Mouse (Mus musculus): ENCODE measurements around the gene Gm10577. TPM values are rescaled to one million over a fixed set of nuclear protein-coding genes. Genes with fewer than 3 reads are reported as not detected.

The Gm10577 gene
- not detected in 2 replicates for polyA plus RNA-seq (2014; fragmentation: Nextera tagmentation; extraction: Ambion mirVana)

DNA sequence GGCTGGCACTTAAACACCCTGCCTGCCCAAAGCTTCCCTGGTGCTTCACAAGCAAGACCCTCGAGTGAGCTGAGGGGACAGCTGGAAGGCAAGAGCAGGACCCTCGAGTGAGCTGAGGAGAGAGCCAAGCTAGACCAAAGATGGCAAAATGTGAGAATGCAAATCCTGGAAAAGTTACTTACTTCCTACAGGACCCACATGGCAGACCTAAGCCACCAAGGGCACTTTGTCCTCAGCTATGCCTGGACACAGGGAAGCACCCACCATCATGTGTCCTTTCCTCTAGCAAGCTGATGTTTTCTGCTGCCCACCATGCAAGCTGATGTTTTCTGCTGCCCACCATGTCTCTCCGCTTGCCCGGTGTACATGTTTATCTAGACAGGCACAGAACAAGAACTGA, at the start of gene Gm10577:
Gene Gm10577 (minus strand): TSS at position 101 of the 400 bp plus-strand sequence.
- H3K4me2 ChIP-seq (replicated peaks; ENCODE audit: low read depth, low read length), result no peak within 1 kb of the TSS
- no peak within 1 kb of the TSS for H3K27ac ChIP-seq (ENCODE audit: low read depth, low read length)
- H3K9me3 ChIP-seq (ENCODE audit: control insufficient read depth, low read length), result peaks cover 8% of the 10 kb centered on the region
- no peaks in the 10 kb centered on the region for H3K27me3 ChIP-seq (ENCODE audit: control insufficient read depth, insufficient read depth, low read length)
- H3K4me1 ChIP-seq (ENCODE audit: control insufficient read depth, insufficient read depth, low read length), result no peaks in the 10 kb centered on the region
- WGBS, result 78% methylated on average over 4 of the region's 4 CpGs
- ATAC-seq (ENCODE audit: low FRiP score, low TSS enrichment), result no peak
- H3K9ac ChIP-seq (ENCODE audit: low read depth, low read length), result no peak within 1 kb of the TSS
- H3K36me3 ChIP-seq (ENCODE audit: control insufficient read depth, insufficient read depth, low read length), result no peaks in the 10 kb centered on the region
- no peak within 1 kb of the TSS for H3K4me3 ChIP-seq (ENCODE audit: low read length)

DNA sequence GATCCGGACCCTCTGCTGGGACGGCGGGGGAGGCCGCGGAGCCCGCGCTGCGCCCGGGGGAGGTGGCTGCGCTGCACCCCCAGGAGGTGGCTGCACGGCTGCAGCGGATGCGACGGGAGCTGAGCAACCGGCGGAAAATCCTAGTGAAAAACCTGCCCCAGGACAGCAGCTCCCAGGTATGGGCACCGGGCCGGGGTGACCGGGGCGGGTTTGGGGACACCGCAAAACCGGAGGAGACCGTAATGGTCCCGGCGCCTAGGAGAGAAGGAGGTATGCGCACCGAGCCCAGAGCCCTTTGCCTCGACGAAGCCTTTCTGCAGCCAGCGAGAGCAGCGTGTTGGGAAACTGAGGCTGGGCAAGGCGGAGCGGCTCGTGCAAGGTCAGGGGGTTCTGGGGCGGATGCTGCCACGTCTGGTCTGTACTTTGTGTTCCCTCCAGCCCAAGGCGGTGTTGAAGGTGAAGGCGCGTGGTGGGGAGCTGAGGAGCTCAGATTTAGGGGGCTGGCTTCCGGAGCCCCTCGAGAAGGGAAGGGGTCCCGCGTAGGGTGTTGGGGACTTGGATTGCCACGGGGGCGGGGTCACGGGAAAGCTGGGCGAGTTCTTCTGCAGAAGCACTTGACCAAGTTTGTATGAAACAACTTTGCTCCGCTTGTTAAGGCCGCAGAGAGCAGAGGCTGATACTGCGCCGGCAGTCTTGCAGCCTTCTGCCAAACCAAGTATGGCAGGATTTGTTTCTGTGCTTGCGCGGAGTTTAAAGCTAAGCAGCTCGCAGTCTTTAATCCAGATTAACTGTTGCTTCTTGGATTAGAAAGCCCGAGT, 48.9 kb upstream of the Gm10577 start:
- H3K36me3 ChIP-seq (ENCODE audit: control insufficient read depth, insufficient read depth, low read length), result no peaks in the 10 kb centered on the region

DNA sequence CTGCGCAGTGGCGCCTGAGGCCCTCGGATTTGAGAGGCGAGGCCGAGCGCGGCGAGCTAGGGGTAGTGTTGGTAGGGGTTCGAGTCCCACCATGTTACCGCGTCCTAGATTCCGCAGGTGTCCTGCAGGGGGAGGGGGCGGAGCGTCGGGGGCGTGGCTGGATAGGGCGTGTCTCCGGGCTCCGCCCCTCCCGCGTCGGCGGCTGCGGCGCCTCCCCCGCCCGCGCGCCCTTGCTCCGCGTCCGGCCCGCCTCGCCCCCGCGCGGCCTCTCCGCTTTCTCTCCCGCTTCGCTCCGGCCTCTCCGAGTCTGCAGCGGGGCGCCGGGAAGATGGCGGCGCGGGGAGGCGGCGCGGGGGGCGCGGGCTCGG, 48.3 kb upstream of the Gm10577 start, which contains the start of gene Raver2:
Gene Raver2 (plus strand): TSS at position 198 of the 368 bp plus-strand sequence.
- ATAC-seq (ENCODE audit: low FRiP score, low TSS enrichment), result peak; percentile 89
- H3K4me2 ChIP-seq (replicated peaks; ENCODE audit: low read depth, low read length), result peak within 1 kb of the TSS; percentile 89
- H3K4me3 ChIP-seq (ENCODE audit: low read length), result peak within 1 kb of the TSS; percentile 84
- H3K36me3 ChIP-seq (ENCODE audit: control insufficient read depth, insufficient read depth, low read length), result no peaks in the 10 kb centered on the region
- no peaks in the 10 kb centered on the region for H3K9me3 ChIP-seq (ENCODE audit: control insufficient read depth, low read length)
- H3K27ac ChIP-seq (ENCODE audit: low read depth, low read length), result peak within 1 kb of the TSS; percentile 24; the same call in 1 of the 2 replicates
- H3K4me1 ChIP-seq (ENCODE audit: control insufficient read depth, insufficient read depth, low read length), result no peaks in the 10 kb centered on the region
- H3K27me3 ChIP-seq (ENCODE audit: control insufficient read depth, insufficient read depth, low read length), result no peaks in the 10 kb centered on the region
- H3K9ac ChIP-seq (ENCODE audit: low read depth, low read length), result peak within 1 kb of the TSS; percentile 85
- 2% methylated on average over 36 of the region's 54 CpGs for WGBS

More for the DNA sequence above, 48.9 kb upstream of the Gm10577 start:
- H3K4me1 ChIP-seq (ENCODE audit: control insufficient read depth, insufficient read depth, low read length), result no peaks in the 10 kb centered on the region
- peak overlapping the region; percentile 24; the same call in 1 of the 2 replicates for H3K27ac ChIP-seq (ENCODE audit: low read depth, low read length)
- WGBS, result 2% methylated on average over 45 of the region's 55 CpGs
- peak; percentile 77 for ATAC-seq (ENCODE audit: low FRiP score, low TSS enrichment)
- H3K9me3 ChIP-seq (ENCODE audit: control insufficient read depth, low read length), result no peaks in the 10 kb centered on the region
- H3K4me3 ChIP-seq (ENCODE audit: low read length), result peak overlapping the region; percentile 84
- no peaks in the 10 kb centered on the region for H3K27me3 ChIP-seq (ENCODE audit: control insufficient read depth, insufficient read depth, low read length)
- peak overlapping the region; percentile 85 for H3K9ac ChIP-seq (ENCODE audit: low read depth, low read length)
- peak overlapping the region; percentile 89 for H3K4me2 ChIP-seq (replicated peaks; ENCODE audit: low read depth, low read length)

DNA sequence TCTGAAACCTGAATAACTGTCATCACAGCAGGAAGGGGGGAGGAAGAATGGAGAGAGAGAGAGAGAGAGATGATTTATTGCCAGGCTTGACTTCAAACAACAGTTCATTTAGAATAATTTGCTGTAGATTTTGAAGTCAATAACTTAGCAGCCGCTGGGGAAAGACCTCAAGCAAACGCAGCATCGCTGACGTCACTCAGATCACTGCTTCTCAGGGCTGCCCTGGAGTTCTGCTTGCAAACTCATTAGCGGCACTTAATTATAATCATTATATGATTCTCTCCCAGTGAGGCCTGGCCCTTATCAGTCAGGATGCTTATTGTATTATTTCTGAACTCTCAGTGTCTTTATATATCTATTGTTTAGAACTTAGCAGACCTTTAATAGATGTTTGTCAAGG, 45.9 kb upstream of the Gm10577 start:
- H3K9me3 ChIP-seq (ENCODE audit: control insufficient read depth, low read length), result no peaks in the 10 kb centered on the region
- 42% methylated on average over 5 of the region's 5 CpGs for WGBS
- no peaks in the 10 kb centered on the region for H3K36me3 ChIP-seq (ENCODE audit: control insufficient read depth, insufficient read depth, low read length)
- H3K4me2 ChIP-seq (replicated peaks; ENCODE audit: low read depth, low read length), result no peak overlapping the region
- H3K4me3 ChIP-seq (ENCODE audit: low read length), result no peak overlapping the region
- no peaks in the 10 kb centered on the region for H3K4me1 ChIP-seq (ENCODE audit: control insufficient read depth, insufficient read depth, low read length)
- no peak overlapping the region for H3K27ac ChIP-seq (ENCODE audit: low read depth, low read length)
- H3K27me3 ChIP-seq (ENCODE audit: control insufficient read depth, insufficient read depth, low read length), result no peaks in the 10 kb centered on the region
- H3K9ac ChIP-seq (ENCODE audit: low read depth, low read length), result no peak overlapping the region
- ATAC-seq (ENCODE audit: low FRiP score, low TSS enrichment), result no peak

DNA sequence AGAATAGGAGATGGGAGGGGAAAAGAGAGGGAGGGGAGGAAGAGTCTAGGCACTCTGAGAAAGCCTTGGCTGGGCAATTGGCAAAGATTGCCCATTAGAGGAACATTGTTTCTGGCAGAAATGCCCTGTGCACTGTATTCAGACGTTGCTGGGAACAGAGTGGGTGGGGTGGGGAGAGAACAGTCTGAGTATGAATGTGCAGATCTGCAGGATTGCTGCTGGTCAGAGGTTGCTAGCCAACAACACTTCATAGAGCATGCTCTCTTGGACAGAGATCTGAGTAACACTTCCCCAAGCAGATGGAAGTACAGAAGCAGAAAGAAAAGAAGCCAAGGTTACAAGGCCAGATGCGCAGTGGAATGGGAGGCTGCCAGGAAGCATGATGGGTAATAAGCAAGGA, 41.6 kb upstream of the Gm10577 start:
- Histone ChIP-seq H3K4me3 (ENCODE audit: low read length) (no peak overlapping the region), H3K27ac (ENCODE audit: low read depth, low read length) (no peak overlapping the region), H3K9me3 (ENCODE audit: control insufficient read depth, low read length) (no peaks in the 10 kb centered on the region), H3K4me2 (replicated peaks; ENCODE audit: low read depth, low read length) (no peak overlapping the region), H3K9ac (ENCODE audit: low read depth, low read length) (no peak overlapping the region), H3K27me3 (ENCODE audit: control insufficient read depth, insufficient read depth, low read length) (no peaks in the 10 kb centered on the region), H3K36me3 (ENCODE audit: control insufficient read depth, insufficient read depth, low read length) (no peaks in the 10 kb centered on the region), H3K4me1 (ENCODE audit: control insufficient read depth, insufficient read depth, low read length) (no peaks in the 10 kb centered on the region)
- ATAC-seq (ENCODE audit: low FRiP score, low TSS enrichment), result no peak
- WGBS, result 76% methylated on average over 2 of the region's 2 CpGs

DNA sequence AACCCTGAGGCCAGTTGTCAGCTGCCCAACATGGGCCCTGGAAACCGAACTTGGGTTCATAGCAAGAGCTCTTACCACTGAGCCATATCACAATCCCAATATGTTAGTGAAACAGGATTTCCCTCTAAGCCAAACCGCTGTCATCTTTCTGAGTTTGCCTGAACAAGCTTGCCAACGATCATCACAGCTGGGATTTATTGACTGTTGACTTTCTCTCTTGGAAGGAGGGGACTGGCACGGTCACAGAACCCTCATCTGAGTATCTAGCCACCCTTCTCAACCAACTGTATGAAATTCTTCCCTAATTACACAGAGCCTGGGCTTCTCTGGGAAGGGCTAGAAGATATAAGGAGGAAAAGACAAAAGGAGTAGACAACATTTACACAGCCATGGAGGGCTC, 26.1 kb upstream of the Gm10577 start:
- Histone ChIP-seq H3K4me2 (replicated peaks; ENCODE audit: low read depth, low read length) (no peak overlapping the region), H3K4me3 (ENCODE audit: low read length) (no peak overlapping the region), H3K9ac (ENCODE audit: low read depth, low read length) (no peak overlapping the region), H3K4me1 (ENCODE audit: control insufficient read depth, insufficient read depth, low read length) (no peaks in the 10 kb centered on the region), H3K36me3 (ENCODE audit: control insufficient read depth, insufficient read depth, low read length) (no peaks in the 10 kb centered on the region), H3K9me3 (ENCODE audit: control insufficient read depth, low read length) (no peaks in the 10 kb centered on the region), H3K27ac (ENCODE audit: low read depth, low read length) (no peak overlapping the region), H3K27me3 (ENCODE audit: control insufficient read depth, insufficient read depth, low read length) (no peaks in the 10 kb centered on the region)
- 68% methylated on average over 4 of the region's 4 CpGs for WGBS
- ATAC-seq (ENCODE audit: low FRiP score, low TSS enrichment), result no peak

DNA sequence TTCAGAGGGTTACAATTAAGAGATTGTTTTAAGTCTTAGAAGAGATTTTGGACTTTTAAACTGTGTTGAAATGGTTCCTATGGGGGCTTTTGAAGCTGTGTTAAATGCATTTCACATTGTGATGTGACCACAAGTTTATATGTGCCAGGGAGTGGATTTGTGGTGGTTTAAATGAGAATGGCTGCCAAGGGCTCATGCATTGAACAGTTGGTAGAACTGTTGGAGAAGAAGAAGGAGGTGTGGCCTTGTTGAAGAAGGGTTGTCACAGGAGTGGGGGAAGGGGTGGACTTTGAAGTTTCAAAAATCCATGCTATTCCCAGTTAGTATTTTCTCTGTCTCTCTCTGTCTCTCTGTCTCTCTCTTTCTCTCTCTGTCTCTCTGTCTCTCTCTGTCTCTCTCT, 23.7 kb upstream of the Gm10577 start:
- no peaks in the 10 kb centered on the region for H3K36me3 ChIP-seq (ENCODE audit: control insufficient read depth, insufficient read depth, low read length)
- no peaks in the 10 kb centered on the region for H3K9me3 ChIP-seq (ENCODE audit: control insufficient read depth, low read length)
- H3K27me3 ChIP-seq (ENCODE audit: control insufficient read depth, insufficient read depth, low read length), result no peaks in the 10 kb centered on the region
- H3K4me3 ChIP-seq (ENCODE audit: low read length), result no peak overlapping the region
- no peak for ATAC-seq (ENCODE audit: low FRiP score, low TSS enrichment)
- no peak overlapping the region for H3K27ac ChIP-seq (ENCODE audit: low read depth, low read length)
- H3K4me1 ChIP-seq (ENCODE audit: control insufficient read depth, insufficient read depth, low read length), result no peaks in the 10 kb centered on the region
- no peak overlapping the region for H3K4me2 ChIP-seq (replicated peaks; ENCODE audit: low read depth, low read length)
- no peak overlapping the region for H3K9ac ChIP-seq (ENCODE audit: low read depth, low read length)

DNA sequence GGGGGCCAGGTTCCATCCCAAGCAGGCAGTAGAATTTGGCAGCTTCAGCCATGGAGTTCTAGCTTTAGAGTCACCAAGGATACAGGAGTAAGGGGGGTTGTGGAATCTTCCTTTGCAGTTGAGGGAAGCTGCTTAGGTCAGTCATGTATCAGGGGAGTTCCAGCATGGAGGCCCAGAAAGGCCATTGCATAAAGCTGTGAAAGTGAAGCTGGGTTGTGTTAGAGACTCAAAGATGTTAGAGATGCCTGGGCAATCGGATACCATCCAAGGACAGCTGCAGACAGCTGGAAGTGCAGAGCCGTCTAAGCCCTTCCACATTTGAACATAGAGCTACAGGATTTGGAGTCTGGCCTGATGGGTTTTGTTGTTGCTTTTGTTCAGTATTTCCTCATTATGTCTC, 23.2 kb upstream of the Gm10577 start:
- WGBS, result 69% methylated on average over 2 of the region's 2 CpGs
- H3K4me3 ChIP-seq (ENCODE audit: low read length), result no peak overlapping the region
- H3K4me1 ChIP-seq (ENCODE audit: control insufficient read depth, insufficient read depth, low read length), result no peaks in the 10 kb centered on the region
- H3K36me3 ChIP-seq (ENCODE audit: control insufficient read depth, insufficient read depth, low read length), result no peaks in the 10 kb centered on the region
- H3K9ac ChIP-seq (ENCODE audit: low read depth, low read length), result no peak overlapping the region
- H3K27me3 ChIP-seq (ENCODE audit: control insufficient read depth, insufficient read depth, low read length), result no peaks in the 10 kb centered on the region
- H3K4me2 ChIP-seq (replicated peaks; ENCODE audit: low read depth, low read length), result no peak overlapping the region
- H3K9me3 ChIP-seq (ENCODE audit: control insufficient read depth, low read length), result no peaks in the 10 kb centered on the region
- H3K27ac ChIP-seq (ENCODE audit: low read depth, low read length), result no peak overlapping the region
- no peak for ATAC-seq (ENCODE audit: low FRiP score, low TSS enrichment)

DNA sequence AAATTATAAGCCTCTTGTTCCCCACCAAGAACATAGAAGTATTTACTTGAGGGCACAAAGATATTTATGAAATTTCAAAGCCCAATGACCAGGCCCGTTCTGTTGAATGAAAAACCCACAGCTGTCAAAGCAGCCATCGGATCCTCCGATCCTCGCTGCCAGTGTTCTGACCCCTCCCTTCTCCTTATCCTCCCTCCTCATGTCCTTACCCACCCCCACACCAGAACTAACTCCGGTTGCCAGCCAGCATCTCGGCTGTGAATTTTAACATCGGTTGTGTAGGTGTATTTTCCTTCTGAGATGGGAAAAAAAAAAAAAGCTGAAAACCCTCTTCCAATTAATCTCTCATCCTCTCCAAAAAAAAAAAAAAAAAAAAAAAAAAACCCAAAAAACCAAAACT, 16.7 kb upstream of the Gm10577 start:
- WGBS, result 39% methylated on average over 7 of the region's 7 CpGs
- no peaks in the 10 kb centered on the region for H3K4me1 ChIP-seq (ENCODE audit: control insufficient read depth, insufficient read depth, low read length)
- H3K27me3 ChIP-seq (ENCODE audit: control insufficient read depth, insufficient read depth, low read length), result no peaks in the 10 kb centered on the region
- H3K4me2 ChIP-seq (replicated peaks; ENCODE audit: low read depth, low read length), result no peak overlapping the region
- ATAC-seq (ENCODE audit: low FRiP score, low TSS enrichment), result no peak
- H3K4me3 ChIP-seq (ENCODE audit: low read length), result no peak overlapping the region
- H3K9me3 ChIP-seq (ENCODE audit: control insufficient read depth, low read length), result no peaks in the 10 kb centered on the region
- no peaks in the 10 kb centered on the region for H3K36me3 ChIP-seq (ENCODE audit: control insufficient read depth, insufficient read depth, low read length)
- H3K27ac ChIP-seq (ENCODE audit: low read depth, low read length), result no peak overlapping the region
- no peak overlapping the region for H3K9ac ChIP-seq (ENCODE audit: low read depth, low read length)

Data from kidney, embryonic 14.5 days (tissue).